Mouse (Mus musculus): ENCODE measurements at regions not wholly inside any gene's neighbourhood (a gene's known extent, or its start where the extent isn't known, plus 50 kb on each side); places are given as distances from the start of the nearest gene placed in this dataset.

DNA sequence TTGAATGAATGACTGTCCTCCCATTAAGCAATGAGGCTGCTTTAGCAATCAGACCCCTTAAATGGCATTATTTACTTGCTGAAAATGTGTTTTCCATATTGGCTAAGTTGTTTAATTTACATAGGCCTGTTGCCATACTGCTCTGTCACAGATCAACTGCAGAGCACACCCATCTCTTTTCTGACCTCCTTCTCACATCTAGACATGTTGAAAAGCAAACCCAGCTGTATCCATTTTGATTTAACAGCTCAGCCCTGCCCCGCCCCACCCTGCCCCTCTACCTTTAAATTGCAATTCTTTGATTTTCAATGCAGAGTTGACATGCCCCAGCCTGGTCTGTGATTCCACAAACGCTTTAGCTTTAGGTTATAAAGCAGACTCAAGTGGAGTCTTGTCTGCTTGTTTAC lies 307.5 kb downstream of the Btg1 start:
- DNase-seq (ENCODE audit: low spot score in 2 of 2) = no peak
- intact Hi-C loops (cut with DNase I) = no loop called here

DNA sequence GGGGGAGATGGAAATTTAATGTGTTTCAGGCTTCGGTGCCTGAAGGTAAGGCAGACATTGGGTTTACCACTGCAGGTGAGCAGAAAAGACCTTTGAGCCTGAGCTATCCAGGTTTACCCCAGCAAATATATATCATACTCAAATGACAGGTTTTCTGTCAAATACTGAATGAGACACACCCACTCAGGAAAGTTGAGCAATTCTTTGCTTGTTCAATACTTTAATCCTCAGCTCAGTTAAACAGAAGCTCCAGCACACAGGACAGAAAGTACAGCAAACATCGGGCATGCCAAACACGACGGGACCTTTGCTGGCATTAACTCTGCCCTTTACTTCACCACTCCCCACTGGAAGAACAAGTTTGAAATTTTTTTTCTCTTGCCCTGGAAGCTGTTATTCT lies 307.9 kb downstream of the Btg1 start:
- intact Hi-C loops (cut with DNase I) = no loop called here
- no peak for DNase-seq (ENCODE audit: low spot score in 2 of 2)

GRCm38 (mm10) chr10:96925771-96926170 lies 309.0 kb downstream of the Btg1 start:
- intact Hi-C loops (cut with DNase I) = no loop called here

GRCm38 (mm10) chr10:96934661-96935060 lies 317.9 kb downstream of the Btg1 start:
- DNase-seq (ENCODE audit: low spot score in 2 of 2) = peak in 1 of 2 experiments; percentile 31
- intact Hi-C loops (cut with DNase I) = loop anchor here (5.0 to 10.0 kb wide), 3 partner anchors 310 to 800 kb away; partner anchors contain the start of gene Gm5426

More at GRCm38 (mm10) chr10:96925771-96926170, 309.0 kb downstream of the Btg1 start:
- DNase-seq (ENCODE audit: low spot score in 2 of 2) = no peak

DNA sequence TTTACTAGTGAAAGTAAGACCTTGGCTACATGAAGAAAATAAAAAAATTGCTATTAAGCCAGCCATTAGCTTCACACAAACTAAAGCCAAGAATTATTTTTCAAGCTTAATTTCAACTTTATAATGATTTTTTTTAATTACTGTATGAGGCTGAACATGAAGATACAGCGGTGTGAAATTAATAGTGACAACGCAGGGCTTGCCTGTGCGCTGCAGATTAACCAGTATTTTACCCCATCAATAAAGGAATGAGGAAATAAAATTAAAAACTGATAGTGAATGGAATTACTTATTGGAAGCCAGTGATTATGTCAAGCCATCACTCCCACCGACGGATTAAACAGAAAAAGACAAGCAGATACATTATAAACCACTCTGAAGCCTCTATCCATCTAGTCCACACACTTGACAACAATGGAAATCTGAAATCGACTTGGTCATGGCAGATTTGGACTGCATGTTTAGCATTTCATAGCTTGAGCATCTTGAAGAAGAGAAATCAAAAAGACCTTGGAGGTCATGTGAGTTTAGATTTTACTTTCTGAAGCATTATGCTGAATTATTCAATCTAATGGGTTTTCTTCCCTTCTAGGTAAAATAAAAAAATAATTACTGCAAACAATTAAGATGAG lies 324.2 kb downstream of the Btg1 start:
- intact Hi-C loops (cut with DNase I) = no loop called here
- DNase-seq (ENCODE audit: low spot score in 2 of 2) = no peak

- DNase-seq (ENCODE audit: low spot score in 2 of 2) = no peak
- intact Hi-C loops (cut with DNase I) = no loop called here
These were observed 327.4 kb downstream of the Btg1 start for GRCm38 (mm10) chr10:96944229-96944628.

- no peak for DNase-seq (ENCODE audit: low spot score in 2 of 2)
- intact Hi-C loops (cut with DNase I) = no loop called here
These were observed 331.2 kb downstream of the Btg1 start for GRCm38 (mm10) chr10:96947971-96948370.

GRCm38 (mm10) chr10:96948871-96949270 lies 332.1 kb downstream of the Btg1 start:
- intact Hi-C loops (cut with DNase I) = no loop called here
- DNase-seq (ENCODE audit: low spot score in 2 of 2) = no peak

GRCm38 (mm10) chr10:96955036-96955775 lies 338.4 kb downstream of the Btg1 start:
- intact Hi-C loops (cut with DNase I) = loop anchor here (10.0 kb wide), 2 partner anchors 200 to 360 kb away; no protein-coding TSS in a partner anchor
- no peak for DNase-seq (ENCODE audit: low spot score in 2 of 2)

DNA sequence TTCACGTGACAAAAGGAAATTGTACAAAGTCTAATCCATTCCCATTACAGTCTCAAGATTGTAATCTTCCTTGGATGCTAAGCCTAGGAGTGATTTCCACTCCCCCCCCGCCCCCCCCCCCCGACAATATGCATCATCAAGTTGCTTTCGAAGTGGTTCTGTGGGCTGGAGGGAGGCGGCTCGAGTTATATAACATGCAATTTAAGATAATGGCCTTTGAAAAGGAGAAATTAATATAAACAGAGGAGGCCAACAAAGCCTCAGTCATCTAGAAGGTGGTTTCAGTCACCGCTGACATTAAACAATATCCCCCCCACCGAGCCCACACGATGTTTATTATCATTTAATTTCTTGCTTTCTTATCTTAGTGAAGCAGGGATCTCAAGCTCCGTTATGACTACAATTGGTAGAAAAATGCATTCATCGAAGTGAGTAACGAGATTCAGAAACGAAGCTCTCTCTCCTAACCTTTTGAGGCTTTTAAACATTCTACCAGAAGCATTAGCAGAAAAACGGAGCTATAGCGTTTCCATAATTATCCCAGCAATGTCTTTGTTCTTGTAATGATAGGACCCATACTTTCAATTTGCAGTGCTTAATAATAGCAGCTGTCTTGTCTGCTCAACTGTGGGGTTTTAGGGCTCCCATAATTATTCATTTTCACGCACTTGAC lies 339.1 kb downstream of the Btg1 start:
- no peak for DNase-seq (ENCODE audit: low spot score in 2 of 2)

GRCm38 (mm10) chr10:96956449-96956834 lies 339.6 kb downstream of the Btg1 start:
- DNase-seq (ENCODE audit: low spot score in 2 of 2) = no peak
- intact Hi-C loops (cut with DNase I) = loop anchor here (10.0 kb wide), 2 partner anchors 202 to 358 kb away; no protein-coding TSS in a partner anchor

More for the DNA sequence above, 339.1 kb downstream of the Btg1 start:
- intact Hi-C loops (cut with DNase I) = loop anchor here (10.0 kb wide), 2 partner anchors 201 to 359 kb away; no protein-coding TSS in a partner anchor

- DNase-seq (ENCODE audit: low spot score in 2 of 2) = no peak
- intact Hi-C loops (cut with DNase I) = loop anchor here (10.0 kb wide), 2 partner anchors 202 to 358 kb away; no protein-coding TSS in a partner anchor
These were observed 340.2 kb downstream of the Btg1 start for GRCm38 (mm10) chr10:96957019-96957418.

- DNase-seq (ENCODE audit: low spot score in 2 of 2) = no peak
- intact Hi-C loops (cut with DNase I) = no loop called here
These were observed 353.0 kb downstream of the Btg1 start for GRCm38 (mm10) chr10:96969825-96970224.

GRCm38 (mm10) chr10:96970737-96971136 lies 353.9 kb downstream of the Btg1 start:
- no peak for DNase-seq (ENCODE audit: low spot score in 2 of 2)
- intact Hi-C loops (cut with DNase I) = no loop called here

- intact Hi-C loops (cut with DNase I) = no loop called here
- DNase-seq (ENCODE audit: low spot score in 2 of 2) = no peak
These were observed 355.0 kb downstream of the Btg1 start for GRCm38 (mm10) chr10:96971810-96972209.

DNA sequence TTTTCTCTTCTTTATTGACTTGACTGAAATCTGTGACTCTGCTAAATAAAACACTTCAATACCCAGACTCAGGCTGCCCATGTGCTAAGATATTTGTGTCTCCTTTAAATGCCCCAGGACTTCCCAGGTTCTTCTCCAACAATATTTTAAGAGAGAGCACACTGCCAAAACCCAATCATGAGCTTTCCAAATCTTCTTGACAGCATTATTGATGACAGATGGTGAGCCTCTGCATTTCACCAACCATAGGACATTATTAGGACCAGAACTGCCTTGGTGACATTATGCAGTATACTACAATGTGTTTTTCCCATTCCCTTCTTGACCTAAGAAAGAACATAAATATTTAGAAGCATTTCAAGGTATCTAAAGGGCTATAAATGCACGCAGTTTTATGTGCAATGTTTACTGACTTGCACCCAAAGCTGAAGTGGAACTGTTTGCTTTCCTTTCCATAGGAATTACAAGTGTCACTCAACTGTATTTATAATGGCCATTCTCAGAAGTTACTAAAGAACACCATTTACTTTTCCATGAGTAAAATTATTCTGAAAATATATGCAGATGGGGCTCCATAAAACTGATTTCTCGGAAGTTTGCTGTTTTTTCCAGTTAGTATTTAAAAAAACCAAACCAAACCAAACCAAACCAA lies 357.6 kb downstream of the Btg1 start:
- intact Hi-C loops (cut with DNase I) = no loop called here
- DNase-seq (ENCODE audit: low spot score in 2 of 2) = no peak

DNA sequence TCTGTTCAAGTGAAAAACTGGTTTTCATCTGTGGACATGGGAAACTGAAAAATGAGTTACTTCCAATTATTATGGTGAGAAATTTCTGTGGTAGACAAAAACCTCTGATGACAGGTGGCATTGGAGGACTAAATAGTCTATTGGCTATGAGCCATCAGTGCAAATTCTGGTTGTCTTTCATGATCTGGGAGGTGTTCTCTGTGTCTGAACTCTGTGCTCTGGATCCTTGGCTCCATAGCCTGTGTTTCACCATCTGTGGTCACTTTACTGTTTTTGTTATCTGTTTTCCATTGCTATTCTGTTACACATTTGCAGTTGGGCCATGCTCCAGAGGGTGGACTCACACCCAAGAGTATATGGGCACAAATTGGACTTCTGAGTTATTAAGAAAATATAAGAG lies 359.9 kb downstream of the Btg1 start:
- intact Hi-C loops (cut with DNase I) = no loop called here

DNA sequence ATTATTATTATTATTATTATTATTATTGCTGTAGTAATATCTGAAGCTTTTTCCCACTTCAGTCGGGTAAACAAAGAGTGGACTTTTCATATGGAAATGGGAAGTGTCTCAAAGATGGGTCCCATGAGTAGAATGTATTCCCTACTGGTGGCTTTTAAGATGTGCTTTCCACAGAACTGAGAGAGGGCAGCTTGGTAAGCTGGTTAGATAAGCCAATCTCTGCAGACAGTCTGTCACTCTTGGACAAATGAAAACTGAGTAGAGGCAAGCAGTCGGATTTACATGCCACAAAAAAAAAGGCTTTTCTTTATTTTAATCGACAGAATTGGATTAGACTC lies 363.7 kb downstream of the Btg1 start:
- no peak for DNase-seq (ENCODE audit: low spot score in 2 of 2)
- intact Hi-C loops (cut with DNase I) = no loop called here

More for the DNA sequence above, 359.9 kb downstream of the Btg1 start:
- no peak for DNase-seq (ENCODE audit: low spot score in 2 of 2)

- DNase-seq (ENCODE audit: low spot score in 2 of 2) = no peak
- intact Hi-C loops (cut with DNase I) = no loop called here
These were observed 364.2 kb downstream of the Btg1 start for GRCm38 (mm10) chr10:96980832-96981515.

DNA sequence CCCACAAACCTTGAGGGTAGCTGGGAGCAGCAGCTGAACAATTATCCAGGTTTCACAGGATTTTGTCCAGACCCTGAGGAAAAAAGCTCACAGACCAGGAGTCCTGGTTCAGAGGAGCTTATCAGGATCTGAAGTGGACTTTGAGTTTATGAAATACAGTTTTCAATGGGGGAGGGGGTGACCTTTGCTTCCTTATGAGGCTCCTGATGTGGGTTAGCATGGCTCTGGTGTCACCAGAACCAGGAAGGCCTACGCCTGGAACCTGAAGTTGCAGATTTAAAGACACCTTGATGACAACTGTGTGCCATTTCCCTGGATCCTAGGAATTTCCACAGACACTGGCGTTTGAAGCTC lies 364.7 kb downstream of the Btg1 start:
- intact Hi-C loops (cut with DNase I) = no loop called here
- DNase-seq (ENCODE audit: low spot score in 2 of 2) = no peak
